Mouse (Mus musculus) embryonic facial prominence, embryonic 10.5 days (tissue): ENCODE measurements around the gene Saa2. TPM values are rescaled to one million over a fixed set of nuclear protein-coding genes. Genes with fewer than 3 reads are reported as not detected.

Source experiments
- DNase-seq: peaks from one replicate; pipeline ENCODE4 v3.0.0-alpha.2; 2017; ENCODE audit warnings: low spot score
- H3K27ac ChIP-seq: fragments of 300-500 bp; sonication (generic); replicated peaks from 2 replicates; pipeline ENCODE4 v1.5.1; 2016; ENCODE audit warnings: mild to moderate bottlenecking
- H3K27me3 ChIP-seq: fragments of 300-500 bp; sonication (generic); replicated peaks from 2 replicates; pipeline ENCODE4 v1.6.1; 2016; ENCODE audit warnings: low read depth, mild to moderate bottlenecking; ENCODE audit not compliant: poor library complexity, severe bottlenecking
- H3K36me3 ChIP-seq: fragments of 300-500 bp; sonication (generic); replicated peaks from 2 replicates; pipeline ENCODE4 v1.6.1; 2016; ENCODE audit warnings: mild to moderate bottlenecking, moderate library complexity
- H3K4me1 ChIP-seq: fragments of 300-500 bp; sonication (generic); 2 replicates; pipeline ENCODE4 v1.6.1; 2016
- H3K4me3 ChIP-seq: fragments of 300-500 bp; sonication (generic); 2 replicates; pipeline ENCODE4 v1.5.1; 2016; ENCODE audit warnings: mild to moderate bottlenecking, moderate library complexity
- H3K9me3 ChIP-seq: fragments of 300-500 bp; sonication (generic); 2 replicates; pipeline ENCODE4 v1.6.1; 2016; ENCODE audit warnings: mild to moderate bottlenecking
- WGBS: fragments of 180-500 bp; shearing (Covaris S2); methylation state at CpG from one replicate; pipeline ENCODE4 v1.1.7; 2016; 5-methylcytosine and 5-hydroxymethylcytosine counted together
- polyA plus RNA-seq: library from polyadenylated mRNA; unstranded; fragments of >200 nt; fragmentation: Nextera tagmentation; extraction: Ambion mirVana; gene quantifications from 2 replicates; pipeline ENCODE4 v1.2.1, GENCODE M21; 2016

Gene Saa2
- polyA plus RNA-seq, 1 experiment from 2014 or later = 1.8 TPM

- Histone ChIP-seq H3K4me3 (no peak overlapping the region), H3K4me1 (no peaks in the 10 kb centered on the region), H3K27ac (no peak overlapping the region), H3K9me3 (no peaks in the 10 kb centered on the region), H3K27me3 (no peaks in the 10 kb centered on the region), H3K36me3 (peaks cover 84% of the 10 kb centered on the region)
- WGBS = 64% methylated on average over 4 of the region's 4 CpGs
- peak; percentile 78 for DNase-seq
Measured at GRCm38 (mm10) chr7:46770706-46771105, 19.1 kb downstream of the Saa2 start.

GRCm38 (mm10) chr7:46789177-46789849 lies 37.7 kb downstream of the Saa2 start:
- no peaks in the 10 kb centered on the region for H3K27me3 ChIP-seq
- H3K27ac ChIP-seq = no peak overlapping the region
- no peak overlapping the region for H3K4me3 ChIP-seq
- DNase-seq = no peak
- peaks cover 1% of the 10 kb centered on the region; the same call in 1 of the 2 replicates for H3K4me1 ChIP-seq
- H3K9me3 ChIP-seq = no peaks in the 10 kb centered on the region
- 88% methylated on average over 5 of the region's 5 CpGs for WGBS
- H3K36me3 ChIP-seq = peaks cover 60% of the 10 kb centered on the region

DNA sequence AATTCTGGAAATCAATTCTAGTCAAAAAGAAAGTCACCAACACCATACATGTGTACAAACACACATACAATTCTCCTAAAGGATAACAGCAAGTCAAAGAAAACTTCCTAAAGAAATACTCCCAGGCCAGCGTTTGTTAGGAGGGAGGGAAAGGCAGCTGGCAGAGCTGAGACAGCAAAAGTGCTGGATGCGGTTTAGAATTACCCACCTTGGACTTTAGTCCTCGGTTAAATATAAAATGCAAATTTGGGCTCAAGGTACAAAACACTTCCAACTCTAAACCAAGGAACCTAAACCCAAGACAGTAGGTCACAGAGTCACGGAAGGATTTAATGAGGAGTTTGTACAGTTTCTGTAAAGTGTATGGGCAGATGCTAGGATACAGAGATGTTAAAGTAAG lies 42.3 kb downstream of the Saa2 start:
- no peaks in the 10 kb centered on the region for H3K27me3 ChIP-seq
- no peak for DNase-seq
- 88% methylated on average over 4 of the region's 4 CpGs for WGBS
- H3K4me1 ChIP-seq = peaks cover 23% of the 10 kb centered on the region
- H3K4me3 ChIP-seq = no peak overlapping the region
- no peak overlapping the region for H3K27ac ChIP-seq
- no peaks in the 10 kb centered on the region for H3K9me3 ChIP-seq
- peaks cover 28% of the 10 kb centered on the region for H3K36me3 ChIP-seq

GRCm38 (mm10) chr7:46795287-46796205 lies 44.0 kb downstream of the Saa2 start, which contains the start of the genes Hps5 and Gtf2h1:
Hps5 (minus strand) TSS chr7:46796064.
Gtf2h1 (plus strand) TSS chr7:46796103.
- H3K9me3 ChIP-seq = no peaks in the 10 kb centered on the region
- peaks cover 28% of the 10 kb centered on the region for H3K36me3 ChIP-seq
- H3K27me3 ChIP-seq = no peaks in the 10 kb centered on the region
- WGBS = under 1% methylated on average over 75 of the region's 75 CpGs
- DNase-seq = peak; percentile 98
- H3K4me3 ChIP-seq = peak within 1 kb of the TSS; percentile 96
- peak within 1 kb of the TSS; percentile 100 for H3K27ac ChIP-seq
- H3K4me1 ChIP-seq = peaks cover 23% of the 10 kb centered on the region

GRCm38 (mm10) chr7:46796206-46796679 lies 44.7 kb downstream of the Saa2 start:
- Histone ChIP-seq H3K27me3 (no peaks in the 10 kb centered on the region), H3K4me1 (peaks cover 23% of the 10 kb centered on the region), H3K9me3 (no peaks in the 10 kb centered on the region), H3K36me3 (peaks cover 31% of the 10 kb centered on the region), H3K27ac (peak overlapping the region; percentile 100), H3K4me3 (peak overlapping the region; percentile 96)
- WGBS = under 1% methylated on average over 31 of the region's 31 CpGs
- DNase-seq = no peak

DNA sequence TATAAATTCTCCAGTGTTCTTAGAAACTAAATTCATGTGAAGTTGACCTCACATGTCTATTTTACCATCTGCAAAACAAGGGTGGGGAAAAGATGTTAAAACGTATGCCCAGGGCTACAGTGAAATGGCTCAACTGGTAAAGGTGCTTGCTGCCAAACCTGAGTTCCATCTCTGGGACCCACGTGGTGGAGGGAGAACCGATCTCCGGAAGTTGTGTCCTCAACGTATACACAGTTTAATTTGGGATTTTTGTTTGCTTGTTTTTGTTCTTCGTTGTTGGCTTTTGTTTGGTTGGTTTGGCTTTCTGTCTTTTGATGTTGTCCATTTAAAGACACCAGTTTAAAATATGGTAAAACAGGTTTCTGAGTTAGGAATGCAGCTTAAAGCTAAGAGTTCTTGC lies 45.2 kb downstream of the Saa2 start:
- Histone ChIP-seq H3K36me3 (peaks cover 37% of the 10 kb centered on the region), H3K4me3 (peak overlapping the region; percentile 96), H3K27ac (no peak overlapping the region), H3K9me3 (no peaks in the 10 kb centered on the region), H3K4me1 (peaks cover 23% of the 10 kb centered on the region), H3K27me3 (no peaks in the 10 kb centered on the region)
- 58% methylated on average over 6 of the region's 6 CpGs for WGBS
- DNase-seq = no peak

Other genes starting within 250 kb of the Saa2 start
- 12.7 and 13.4 TPM in 2 replicates for gene Sergef, start 112.0 kb upstream of the Saa2 start, polyA plus RNA-seq
- gene Tph1, start 79.3 kb upstream of the Saa2 start, polyA plus RNA-seq = 0.25 and 0.27 TPM in 2 replicates
- gene Saal1, start 41.1 kb upstream of the Saa2 start, polyA plus RNA-seq = 40.7 and 46.0 TPM in 2 replicates
- not detected in 2 replicates for gene Saa3, start 36.1 kb upstream of the Saa2 start, polyA plus RNA-seq
- gene Saa4, start 19.2 kb upstream of the Saa2 start, polyA plus RNA-seq = not detected in 2 replicates
- 1.3 and 1.5 TPM in 2 replicates for gene Saa1, start 8.8 kb upstream of the Saa2 start, polyA plus RNA-seq
- gene Hps5, start 44.3 kb downstream of the Saa2 start, polyA plus RNA-seq = 17.6 and 19.2 TPM in 2 replicates
- gene Gtf2h1, start 44.3 kb downstream of the Saa2 start, polyA plus RNA-seq = 49.3 and 50.6 TPM in 2 replicates
- gene Ldha, start 89.7 kb downstream of the Saa2 start, polyA plus RNA-seq = 2,643 and 3,168 TPM in 2 replicates
- gene Ldhc, start 109.4 kb downstream of the Saa2 start, polyA plus RNA-seq = 0.31 TPM in 1 of 2 replicates, not detected in the other
- gene Tsg101, start 168.2 kb downstream of the Saa2 start, polyA plus RNA-seq = 260 and 265 TPM in 2 replicates
- 12.7 TPM in 2 replicates for gene Uevld, start 206.7 kb downstream of the Saa2 start, polyA plus RNA-seq
- not detected in 2 replicates for gene Gm9999, start 231.8 kb downstream of the Saa2 start, polyA plus RNA-seq